Mouse (Mus musculus) erythroblast, embryonic 14.5 days (primary cell): Measurements from ENCODE around the gene Usp25. TPM values are rescaled to one million over a fixed set of nuclear protein-coding genes. Genes with fewer than 3 reads are reported as not detected.

ENCODE experiments used
- H3K27me3 ChIP-seq: 2 replicates; pipeline ENCODE4 v1.6.1; 2012; ENCODE audit warnings: inconsistent platforms; ENCODE audit not compliant: control insufficient read depth
- H3K36me3 ChIP-seq: 2 replicates; pipeline ENCODE4 v1.6.1; 2012; ENCODE audit warnings: mild to moderate bottlenecking, inconsistent platforms; ENCODE audit not compliant: control insufficient read depth
- H3K4me1 ChIP-seq: 2 replicates; pipeline ENCODE4 v1.6.1; 2012; ENCODE audit warnings: inconsistent platforms; ENCODE audit not compliant: control insufficient read depth
- H3K4me3 ChIP-seq: replicated peaks from 2 replicates; pipeline ENCODE3; 2012; ENCODE audit warnings: moderate library complexity, mild to moderate bottlenecking, inconsistent platforms
- H3K9me3 ChIP-seq: 2 replicates; pipeline ENCODE4 v1.6.1; 2012; ENCODE audit warnings: low read length, inconsistent platforms, mixed read lengths; ENCODE audit not compliant: control insufficient read depth
- GATA1 ChIP-seq: IDR thresholded peaks from 2 replicates; pipeline ENCODE4 v1.6.1; 2012; ENCODE audit warnings: low read length, inconsistent platforms, mixed read lengths
- TAL1 ChIP-seq: IDR thresholded peaks from 3 replicates; pipeline ENCODE4 v1.6.1; 2012; ENCODE audit warnings: low read length, inconsistent platforms, mixed read lengths
- polyA plus RNA-seq: library from polyadenylated mRNA; stranded (reverse); fragments of >175 nt; gene quantifications from 2 replicates; pipeline ENCODE4 v1.2.3, GENCODE M21; 2012

Usp25 gene
- polyA plus RNA-seq, 1 experiment: 5.2 TPM

DNA sequence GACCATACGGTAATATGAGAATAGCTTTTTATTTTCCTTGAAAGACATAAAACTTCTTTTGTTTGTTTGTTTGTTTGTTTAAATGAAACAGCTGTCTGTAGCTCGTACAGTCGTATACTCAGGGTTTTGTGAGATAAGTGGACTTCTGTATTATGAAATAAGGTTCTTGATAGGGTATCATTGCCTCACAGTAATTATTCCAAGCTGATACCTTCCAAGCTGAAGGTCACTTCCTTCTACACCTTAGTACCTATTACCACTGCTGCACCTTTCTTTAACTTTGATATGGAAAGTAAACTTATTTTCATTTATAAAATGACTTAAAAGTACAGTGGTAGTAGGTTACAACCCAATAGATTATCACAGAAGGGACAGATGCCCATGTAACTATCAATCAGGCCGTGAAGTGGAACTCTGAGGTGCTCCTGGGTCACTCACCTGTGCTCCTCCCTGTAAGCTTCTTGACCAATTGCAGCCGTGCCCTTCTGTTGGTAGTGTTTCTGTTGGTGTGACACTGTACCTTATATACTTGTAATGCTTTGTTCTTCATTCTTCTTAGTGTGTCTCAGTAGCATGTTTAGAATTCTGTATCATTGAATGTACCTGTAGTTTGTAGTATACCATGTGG is 90.2 kb downstream of the Usp25 start:
- H3K9me3 ChIP-seq: no peaks in the 10 kb centered on the region
- no peaks in the 10 kb centered on the region for H3K27me3 ChIP-seq
- peaks cover 71% of the 10 kb centered on the region for H3K36me3 ChIP-seq
- H3K4me3 ChIP-seq: no peak overlapping the region
- no peaks in the 10 kb centered on the region for H3K4me1 ChIP-seq
- TF ChIP-seq TAL1: no peak
- TF ChIP-seq GATA1: no peak

DNA sequence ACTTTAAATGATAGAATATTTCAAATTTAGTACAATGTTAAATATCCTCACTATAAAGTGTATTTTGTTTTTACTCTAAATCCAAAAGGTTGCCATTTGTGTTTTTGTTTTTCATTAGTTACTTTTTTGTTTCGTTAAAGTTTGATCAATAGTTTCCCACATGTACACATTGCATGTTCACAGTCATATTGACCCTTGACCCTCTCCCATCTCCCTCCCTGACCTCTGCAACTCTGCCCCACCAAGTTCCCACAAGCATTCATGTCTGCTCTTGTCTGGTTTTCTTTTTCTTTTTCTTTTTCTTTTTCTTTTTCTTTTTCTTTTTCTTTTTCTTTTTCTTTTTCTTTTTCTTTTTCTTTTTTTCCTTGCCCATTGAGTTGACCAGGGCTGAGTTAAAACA is 97.8 kb downstream of the Usp25 start:
- Histone ChIP-seq H3K9me3 (no peaks in the 10 kb centered on the region), H3K36me3 (peaks cover 90% of the 10 kb centered on the region), H3K27me3 (no peaks in the 10 kb centered on the region), H3K4me3 (no peak overlapping the region), H3K4me1 (no peaks in the 10 kb centered on the region)
- no peak for TF ChIP-seq GATA1
- no peak for TF ChIP-seq TAL1

DNA sequence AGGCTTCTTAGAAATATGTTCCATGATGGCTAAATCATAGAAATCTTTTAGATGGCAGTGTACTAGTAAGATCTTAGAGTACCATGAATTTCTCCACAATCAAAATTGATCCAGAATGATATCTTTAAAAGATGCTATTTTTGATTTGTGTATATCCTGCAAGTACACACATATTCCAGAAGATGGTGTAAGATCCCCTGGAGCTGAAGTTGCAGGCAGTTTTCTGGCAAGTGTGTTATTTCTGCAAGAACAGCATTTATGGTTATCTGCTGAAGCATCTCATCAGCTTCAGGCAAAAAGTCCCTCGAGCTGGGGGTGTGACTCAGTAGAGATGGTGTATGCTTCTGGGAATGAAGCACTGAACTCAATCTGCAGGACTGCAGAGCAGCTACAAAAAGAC is 112.4 kb downstream of the Usp25 start:
- Histone ChIP-seq H3K9me3 (no peaks in the 10 kb centered on the region), H3K36me3 (peaks cover 7% of the 10 kb centered on the region), H3K4me1 (no peaks in the 10 kb centered on the region), H3K4me3 (no peak overlapping the region), H3K27me3 (no peaks in the 10 kb centered on the region)
- TF ChIP-seq GATA1 (no peak), TAL1 (no peak)

DNA sequence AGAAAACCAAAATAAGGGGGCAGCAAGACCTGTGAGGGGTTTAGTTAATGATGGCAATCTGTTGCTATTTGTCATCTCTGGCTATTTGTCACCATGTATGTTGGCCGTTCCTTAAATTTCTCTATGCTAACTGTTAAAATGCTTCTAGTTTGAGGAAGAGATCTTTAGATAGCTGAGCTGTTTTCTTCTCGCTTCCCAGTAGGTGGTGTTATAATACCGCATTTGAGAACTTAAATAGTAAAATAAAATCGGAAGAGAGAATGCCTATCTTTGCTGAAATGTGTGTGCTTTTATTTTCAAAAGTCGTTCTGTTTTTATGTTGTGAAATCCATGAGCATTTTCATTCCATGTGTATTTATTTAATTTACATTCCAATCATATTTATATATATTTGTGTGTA is 115.2 kb downstream of the Usp25 start:
- Histone ChIP-seq H3K36me3 (no peaks in the 10 kb centered on the region), H3K4me3 (no peak overlapping the region), H3K9me3 (no peaks in the 10 kb centered on the region), H3K4me1 (no peaks in the 10 kb centered on the region), H3K27me3 (no peaks in the 10 kb centered on the region)
- no peak for TF ChIP-seq TAL1
- no peak for TF ChIP-seq GATA1

DNA sequence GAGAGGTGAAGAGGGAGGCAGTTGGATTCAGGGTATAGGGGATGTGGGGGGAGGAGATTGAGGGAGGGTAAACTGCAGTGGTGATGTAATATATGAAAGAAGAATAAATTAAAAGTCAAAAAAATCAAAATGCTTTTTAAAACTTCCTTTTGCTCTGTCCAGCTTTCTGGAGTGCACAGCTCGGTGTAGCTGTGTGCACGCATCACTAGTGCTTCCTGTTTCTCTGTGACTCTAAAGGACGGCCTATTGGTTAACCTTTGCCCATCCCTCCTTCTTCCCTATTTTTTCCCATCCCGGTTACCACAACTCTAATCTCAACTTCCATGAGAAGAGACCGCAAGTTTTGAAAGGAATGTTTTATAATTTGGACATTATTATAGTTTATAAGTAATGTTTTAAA is 119.5 kb downstream of the Usp25 start:
- Histone ChIP-seq H3K4me3 (no peak overlapping the region), H3K9me3 (no peaks in the 10 kb centered on the region; the same call in 1 of the 2 replicates), H3K4me1 (no peaks in the 10 kb centered on the region), H3K27me3 (no peaks in the 10 kb centered on the region), H3K36me3 (no peaks in the 10 kb centered on the region)
- TF ChIP-seq GATA1 (no peak), TAL1 (no peak)

DNA sequence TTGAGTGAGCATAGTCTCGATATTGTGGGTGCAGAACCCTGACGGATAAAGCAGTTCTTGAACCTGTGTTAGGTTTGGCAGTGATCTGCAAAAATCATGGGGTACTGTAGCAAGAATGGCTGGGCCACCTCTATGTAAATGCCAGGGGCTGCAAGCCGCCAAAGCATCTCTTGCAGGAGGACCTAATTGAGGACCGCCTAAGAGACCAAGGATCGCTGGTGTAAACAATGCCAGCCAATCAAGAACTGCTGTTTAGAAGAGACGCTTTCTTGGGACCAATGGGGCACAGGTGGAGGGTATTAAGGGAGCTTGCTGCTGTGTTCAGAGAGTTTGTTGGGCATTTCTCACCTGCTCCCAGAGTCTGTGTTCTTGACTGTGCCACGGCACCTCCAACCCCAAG is 127.1 kb downstream of the Usp25 start:
- TF ChIP-seq GATA1 (no peak), TAL1 (no peak)
- Histone ChIP-seq H3K4me3 (no peak overlapping the region), H3K4me1 (no peaks in the 10 kb centered on the region), H3K9me3 (peaks cover 5% of the 10 kb centered on the region), H3K27me3 (no peaks in the 10 kb centered on the region), H3K36me3 (no peaks in the 10 kb centered on the region)

DNA sequence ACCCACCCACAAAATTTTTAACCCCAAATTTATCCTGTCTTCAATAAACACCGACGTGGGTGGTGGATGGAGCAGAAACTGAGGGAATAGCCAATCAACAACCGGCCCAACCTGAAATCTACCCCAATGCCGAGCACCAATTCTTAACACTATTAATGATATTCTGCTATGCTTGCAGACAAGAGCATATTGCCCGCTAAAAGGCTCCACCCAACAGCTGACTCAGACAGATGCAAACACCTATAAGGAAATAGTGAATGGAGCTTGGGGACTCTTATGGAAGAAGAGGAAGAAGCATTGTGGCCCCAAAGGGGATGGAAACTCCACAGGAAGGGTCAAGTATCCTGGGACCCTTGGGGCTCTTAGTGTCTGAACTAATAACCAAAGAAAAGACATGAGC is 133.3 kb downstream of the Usp25 start:
- H3K4me1 ChIP-seq: no peaks in the 10 kb centered on the region
- H3K9me3 ChIP-seq: no peaks in the 10 kb centered on the region; the same call in 1 of the 2 replicates
- no peak overlapping the region for H3K4me3 ChIP-seq
- H3K36me3 ChIP-seq: no peaks in the 10 kb centered on the region
- TF ChIP-seq TAL1: no peak
- no peak for TF ChIP-seq GATA1
- no peaks in the 10 kb centered on the region for H3K27me3 ChIP-seq

DNA sequence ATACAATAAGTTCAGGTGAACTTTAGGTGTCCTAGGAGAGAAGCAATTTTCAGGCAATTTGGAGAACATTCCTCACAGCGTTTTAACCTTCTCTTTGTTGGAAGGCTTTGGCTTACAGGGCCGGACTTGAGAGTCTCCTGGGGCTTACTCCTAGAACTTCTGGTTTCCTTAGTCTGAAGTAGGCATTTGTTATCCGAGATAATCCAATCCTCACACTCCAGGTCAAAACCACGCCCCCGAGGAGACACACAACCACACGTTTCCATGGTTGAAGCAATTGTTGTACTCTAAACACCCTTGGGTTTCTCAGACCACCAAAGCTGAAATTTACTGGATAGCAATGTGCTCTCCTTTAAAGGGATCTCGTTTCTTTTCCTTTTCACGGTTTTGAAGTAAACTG is 136.8 kb downstream of the Usp25 start:
- no peak for TF ChIP-seq TAL1
- TF ChIP-seq GATA1: no peak
- H3K4me3 ChIP-seq: no peak overlapping the region
- no peaks in the 10 kb centered on the region for H3K27me3 ChIP-seq
- no peaks in the 10 kb centered on the region for H3K36me3 ChIP-seq
- H3K4me1 ChIP-seq: no peaks in the 10 kb centered on the region
- H3K9me3 ChIP-seq: no peaks in the 10 kb centered on the region

DNA sequence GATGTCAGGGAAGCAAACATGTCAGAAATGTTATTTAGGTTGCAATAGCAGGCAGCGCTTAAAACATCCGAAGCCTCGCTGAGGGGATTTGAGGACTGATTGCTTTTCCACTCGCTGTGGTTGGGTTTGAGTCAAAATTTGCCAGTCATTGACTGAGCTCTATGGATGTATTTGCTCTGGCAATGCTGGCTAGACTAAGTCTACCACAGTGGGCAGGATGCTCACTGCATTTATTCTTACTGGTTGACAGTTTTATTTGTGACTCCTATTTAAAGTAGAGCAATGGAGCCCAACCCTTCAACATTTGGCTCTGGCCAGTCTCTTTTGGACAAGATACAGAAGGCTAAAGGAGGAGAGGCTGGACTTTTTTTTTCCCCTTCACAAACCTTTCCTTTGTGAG is 137.4 kb downstream of the Usp25 start:
- TF ChIP-seq TAL1 (no peak), GATA1 (no peak)
- no peaks in the 10 kb centered on the region for H3K4me1 ChIP-seq
- no peaks in the 10 kb centered on the region for H3K36me3 ChIP-seq
- H3K9me3 ChIP-seq: no peaks in the 10 kb centered on the region
- H3K4me3 ChIP-seq: no peak overlapping the region
- H3K27me3 ChIP-seq: no peaks in the 10 kb centered on the region

DNA sequence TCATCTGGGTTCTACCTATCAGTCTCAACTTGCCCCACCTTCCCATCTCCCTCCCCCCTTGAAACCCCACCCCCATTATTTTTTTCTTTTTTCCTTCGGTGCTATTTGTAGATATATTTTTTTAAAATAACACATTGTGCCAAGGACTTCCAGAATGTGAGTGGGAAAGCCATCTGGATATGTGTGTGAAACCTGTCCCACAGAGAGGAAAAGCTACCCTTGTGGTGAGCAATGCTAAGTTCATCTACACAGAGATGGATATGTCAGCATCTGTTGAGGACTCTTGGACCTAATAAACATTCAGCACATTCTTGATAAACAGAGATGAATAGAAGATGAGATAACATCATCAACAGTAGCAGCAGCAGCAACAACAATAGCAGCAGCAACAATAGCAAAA is 138.8 kb downstream of the Usp25 start:
- no peak for TF ChIP-seq TAL1
- TF ChIP-seq GATA1: no peak
- no peaks in the 10 kb centered on the region for H3K27me3 ChIP-seq
- H3K4me1 ChIP-seq: no peaks in the 10 kb centered on the region
- H3K36me3 ChIP-seq: no peaks in the 10 kb centered on the region
- no peak overlapping the region for H3K4me3 ChIP-seq
- H3K9me3 ChIP-seq: no peaks in the 10 kb centered on the region
